Mouse (Mus musculus) T-helper 17 cell (primary cell): Measurements from ENCODE around the gene Fbxl3.

Experiments used
- in situ Hi-C, 2 experiments: fragments of 300-600 bp; cut with MboI, MseI; formaldehyde crosslinking; loops; 1 replicate in 1 of 2; 2 replicates in 1 of 2; pipeline ENCODE4 v1.15.1; 2025; ENCODE audit warnings: high pct_unique_total_duplicates in 2 of 2

Fbxl3 gene

DNA sequence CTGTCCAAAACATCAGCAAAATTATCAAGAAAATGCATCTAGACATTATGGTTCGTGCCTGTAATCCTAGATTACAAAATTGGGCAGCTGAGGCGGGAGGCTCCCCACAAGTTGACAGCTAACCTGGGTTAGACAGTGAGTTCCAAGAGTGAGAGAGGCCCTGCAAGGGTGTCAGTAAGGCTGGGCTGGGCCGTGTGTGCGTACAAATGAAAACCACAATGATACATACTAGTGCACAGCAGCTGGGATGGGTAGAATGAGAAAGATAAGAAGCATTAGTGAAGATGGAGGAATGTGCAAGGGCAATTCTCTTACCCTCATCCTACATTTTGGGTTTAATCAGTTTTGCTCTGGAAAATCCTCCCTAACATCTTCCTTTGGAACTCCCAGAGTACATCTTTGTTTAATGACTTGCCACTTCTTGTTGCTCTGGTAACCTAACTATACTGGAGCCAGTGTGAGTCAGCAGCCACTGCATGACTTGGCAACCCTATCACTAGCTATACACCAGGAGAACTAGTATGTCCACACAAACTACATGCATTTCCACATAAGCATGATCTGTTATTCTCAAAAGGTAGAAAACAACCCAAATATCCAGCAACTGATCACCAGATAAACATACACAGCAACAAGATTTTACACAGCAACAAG is 12.6 kb downstream of the Fbxl3 start:
- in situ Hi-C loops: loop anchor here in 1 of 2 experiments (25.0 kb wide), 2 partner anchors 576 to 1401 kb away; partner anchors contain the start of gene Slain1

DNA sequence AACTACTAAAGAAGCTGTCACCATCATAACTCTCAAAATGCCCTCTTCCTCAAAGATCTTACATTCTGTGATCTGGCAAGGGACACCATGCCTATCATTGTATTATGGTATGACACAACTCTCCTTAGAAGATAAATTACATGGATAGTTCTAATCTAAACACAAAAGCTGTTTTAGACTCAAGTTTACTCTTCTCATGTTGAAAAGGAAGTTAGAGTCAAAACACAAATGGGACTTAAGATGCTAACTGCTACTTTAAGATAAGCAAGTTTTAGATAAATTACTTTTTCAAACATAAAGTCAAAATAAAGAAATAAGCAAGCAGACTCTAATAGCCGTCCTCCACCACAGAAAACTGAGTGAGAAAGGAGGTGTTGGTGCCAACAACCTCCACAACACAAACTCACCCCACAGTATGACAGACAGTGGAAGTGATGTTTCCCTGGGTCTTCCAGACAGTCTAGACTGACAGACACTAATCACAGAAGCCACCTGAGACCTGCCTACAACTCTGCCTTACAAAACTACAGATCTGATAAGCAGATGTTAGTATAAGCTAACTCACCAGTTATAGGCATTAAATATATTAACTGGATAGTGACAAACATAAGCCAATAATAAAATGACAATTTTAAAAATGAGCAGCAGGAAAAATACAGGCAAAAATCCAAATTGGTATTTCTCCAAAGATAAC is 13.4 kb downstream of the Fbxl3 start:
- in situ Hi-C loops: loop anchor here in 1 of 2 experiments (25.0 kb wide), 2 partner anchors 576 to 1401 kb away; partner anchors contain the start of gene Slain1

DNA sequence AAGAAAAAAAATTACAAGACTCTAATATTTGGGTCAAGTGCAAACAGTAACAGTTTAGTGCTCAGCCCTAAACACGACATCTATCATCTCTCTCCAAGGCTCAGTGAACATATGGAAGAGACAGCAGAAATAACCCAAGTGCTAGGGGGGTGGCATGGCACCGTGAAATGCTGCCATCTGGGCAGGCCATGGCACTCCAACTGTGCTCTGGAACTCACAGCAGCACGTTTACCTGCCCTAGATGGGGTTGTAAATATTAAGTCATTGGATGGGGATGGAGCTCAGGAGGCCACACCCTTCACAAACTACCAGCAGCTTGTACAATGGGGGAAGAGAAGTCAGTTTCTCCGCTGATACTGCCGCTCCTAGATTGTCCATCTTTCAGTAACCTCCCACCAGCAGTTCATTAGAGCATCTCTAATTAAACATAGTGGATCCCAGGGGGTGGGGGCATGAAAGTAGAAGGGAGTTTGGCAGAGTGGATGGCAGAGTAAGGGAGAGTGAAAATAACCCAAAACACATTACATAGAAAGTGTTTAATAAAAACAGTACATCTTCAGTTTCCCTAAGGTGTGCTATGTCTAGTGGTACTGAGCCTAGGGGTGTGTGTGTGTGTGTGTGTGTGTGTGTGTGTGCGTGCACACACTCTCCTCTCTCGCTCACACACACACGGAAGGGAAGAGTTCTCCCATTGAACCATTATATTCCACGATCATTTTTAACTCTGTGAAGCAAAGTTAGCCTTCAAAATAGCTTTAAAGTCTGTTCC is 20.0 kb downstream of the Fbxl3 start:
- in situ Hi-C loops: loop anchor here in 1 of 2 experiments (25.0 kb wide), 2 partner anchors 583 to 1408 kb away; partner anchors contain the start of gene Slain1

DNA sequence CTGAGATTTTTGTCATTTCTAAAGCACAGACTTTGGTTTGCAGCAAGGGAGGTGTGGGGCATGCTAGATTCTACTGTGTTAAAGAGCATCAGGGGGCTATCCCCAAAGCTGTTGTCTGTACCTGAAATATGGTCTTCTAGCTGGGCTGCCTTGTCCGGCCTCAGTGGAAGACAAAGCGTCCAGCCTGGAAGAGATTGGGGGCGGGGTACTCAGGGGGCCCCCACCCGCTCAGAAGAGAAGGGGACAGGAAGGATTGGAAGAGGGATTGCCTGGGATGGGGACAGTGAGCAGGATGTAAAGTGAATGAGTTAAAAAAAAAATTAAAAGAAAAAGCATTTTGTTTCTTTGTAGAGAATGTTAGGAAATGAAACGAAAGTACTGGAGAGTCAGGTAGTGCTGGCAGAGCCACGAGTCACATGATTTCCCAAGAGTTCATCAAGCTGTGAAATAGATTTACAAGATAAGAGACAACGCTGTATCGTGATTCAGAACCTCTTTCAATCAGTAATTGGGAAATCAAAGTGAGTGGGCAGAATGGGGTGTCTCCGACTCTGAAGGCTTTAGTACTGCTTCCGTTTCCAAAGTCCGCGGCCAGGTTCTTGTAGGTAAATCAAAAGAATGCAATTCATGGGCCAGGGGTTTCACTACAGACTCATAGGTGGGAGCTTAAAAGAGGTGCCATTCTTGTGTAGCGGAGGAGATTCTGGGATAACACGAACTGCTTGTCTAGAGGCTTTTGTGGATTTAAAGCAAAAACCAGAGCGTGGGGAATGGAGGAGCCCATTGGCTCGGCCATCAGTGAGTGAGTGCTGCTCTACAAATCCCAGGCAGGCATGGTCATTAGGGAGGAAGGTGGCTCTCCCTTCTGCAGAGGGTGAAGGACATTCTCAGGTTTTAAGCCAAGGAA is 21.1 kb downstream of the Fbxl3 start:
- in situ Hi-C loops: loop anchor here in 1 of 2 experiments (25.0 kb wide), 2 partner anchors 584 to 1409 kb away; partner anchors contain the start of gene Slain1

DNA sequence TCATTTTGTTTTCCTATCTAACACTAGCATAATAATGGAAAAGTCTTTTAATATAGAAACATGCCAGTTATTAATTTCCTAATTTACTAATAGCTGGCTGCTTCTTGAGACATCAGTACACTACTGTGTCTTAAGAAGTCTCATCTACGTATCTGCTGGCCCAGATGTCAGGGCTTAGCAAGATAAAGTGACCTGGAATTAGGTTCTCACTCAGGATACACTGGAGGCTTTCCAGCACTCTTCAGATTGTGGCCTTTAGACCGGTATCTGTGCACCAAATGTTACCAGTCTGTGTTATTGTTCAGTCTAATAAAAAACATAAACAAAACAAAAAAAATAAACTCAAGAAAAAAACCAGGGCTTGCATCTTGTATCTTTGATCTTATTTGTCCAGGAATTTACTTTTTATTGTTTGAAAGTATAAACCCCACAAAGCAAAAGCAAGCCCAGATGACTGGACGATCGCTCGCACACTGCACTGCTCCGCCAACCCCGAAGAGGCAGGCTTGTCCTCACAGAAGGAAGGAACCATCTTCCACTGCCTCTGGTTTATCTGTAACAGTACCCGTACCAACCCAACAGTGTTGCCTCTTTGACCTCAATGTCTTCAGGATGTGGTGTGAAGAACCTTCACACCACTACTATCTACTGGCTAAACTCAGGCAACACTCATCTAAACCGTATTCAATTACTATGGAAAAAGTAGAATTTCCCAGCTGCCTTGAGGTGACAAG is 21.9 kb downstream of the Fbxl3 start:
- in situ Hi-C loops: loop anchor here in 1 of 2 experiments (25.0 kb wide), 2 partner anchors 585 to 1410 kb away; partner anchors contain the start of gene Slain1

DNA sequence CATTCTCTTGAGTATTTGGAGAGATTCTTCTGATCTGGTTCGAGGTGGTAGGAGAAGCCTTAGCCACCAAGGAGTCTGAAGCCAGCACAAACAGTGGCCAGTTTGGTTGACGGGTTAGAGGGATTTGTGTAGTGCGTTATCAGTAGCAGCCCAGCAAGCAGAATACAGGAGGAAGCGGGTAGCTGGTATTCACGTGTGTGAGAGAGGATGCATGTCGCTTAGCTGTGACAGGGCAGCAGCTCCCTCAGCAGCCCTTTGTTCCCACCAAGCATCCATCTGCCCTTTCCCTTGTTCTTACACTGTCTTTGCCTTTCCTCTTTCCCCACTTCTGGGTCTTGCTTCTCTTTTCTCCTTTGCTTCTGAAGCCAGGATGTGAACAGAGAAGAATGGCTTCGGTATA is 24.2 kb downstream of the Fbxl3 start:
- in situ Hi-C loops: loop anchor here in 1 of 2 experiments (25.0 kb wide), 2 partner anchors 587 to 1412 kb away; partner anchors contain the start of gene Slain1

DNA sequence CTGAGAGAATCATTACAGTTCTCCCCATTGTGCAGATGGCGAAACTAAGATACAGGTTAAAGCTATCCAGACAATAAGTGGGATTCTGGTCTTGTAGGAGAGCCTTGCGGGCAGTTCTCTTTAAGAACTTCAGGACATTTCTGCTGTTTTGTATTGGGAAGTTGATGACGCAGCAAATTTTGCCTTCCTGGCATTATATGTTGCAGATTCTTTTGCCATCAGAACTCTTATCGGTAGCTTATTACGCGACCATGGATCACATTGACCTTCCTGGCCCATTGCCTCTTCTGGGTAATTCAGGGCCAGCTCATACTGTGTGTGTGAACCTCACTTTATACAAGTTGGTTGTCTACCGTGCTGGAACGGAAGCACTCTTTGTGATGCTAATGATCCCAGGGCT is 25.5 kb downstream of the Fbxl3 start:
- in situ Hi-C loops: loop anchor here in 1 of 2 experiments (5.0 kb wide), 1 partner anchor 463 kb away; no protein-coding TSS in a partner anchor

DNA sequence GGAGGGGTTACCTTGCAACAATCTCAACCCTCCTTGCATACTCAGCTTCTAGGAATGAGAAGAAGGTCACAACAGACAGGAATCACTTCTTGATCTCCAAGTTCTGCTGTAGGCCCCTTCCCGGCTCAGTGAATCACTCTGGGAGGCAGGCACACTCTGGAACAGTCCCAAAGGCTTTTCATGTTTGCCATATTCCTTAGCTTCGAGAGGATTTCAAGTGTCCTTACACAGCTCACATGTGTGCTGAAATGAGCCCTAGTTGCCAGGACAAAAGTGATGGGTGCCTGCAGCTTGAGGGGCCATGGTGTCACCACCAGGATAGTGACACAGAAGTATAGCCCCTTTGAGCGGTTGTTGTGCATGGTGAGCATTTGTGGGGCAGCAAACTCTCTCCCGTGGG is 26.6 kb downstream of the Fbxl3 start:
- in situ Hi-C loops: loop anchor here in 1 of 2 experiments (5.0 kb wide), 1 partner anchor 465 kb away; no protein-coding TSS in a partner anchor

DNA sequence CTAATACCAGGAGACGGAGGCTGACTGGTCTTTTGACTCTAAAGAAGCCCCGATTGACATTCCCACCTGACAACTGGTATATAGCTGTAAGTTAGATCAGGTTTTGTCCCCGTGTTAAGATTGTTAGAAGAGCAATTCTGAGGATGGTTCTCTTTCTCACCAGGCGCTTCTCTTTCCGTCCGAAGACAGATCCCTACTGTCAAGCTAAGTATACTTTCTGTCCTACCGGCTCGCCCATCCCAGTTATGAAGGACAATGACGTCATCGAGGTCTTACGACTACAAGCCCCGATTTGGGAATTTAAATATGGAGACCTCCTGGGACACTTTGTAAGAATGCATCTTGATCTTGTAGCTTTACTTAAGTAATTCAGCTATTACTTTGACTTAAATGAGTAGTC is 27.9 kb downstream of the Fbxl3 start:
- in situ Hi-C loops: loop anchor here in 1 of 2 experiments (5.0 kb wide), 1 partner anchor 466 kb away; no protein-coding TSS in a partner anchor

DNA sequence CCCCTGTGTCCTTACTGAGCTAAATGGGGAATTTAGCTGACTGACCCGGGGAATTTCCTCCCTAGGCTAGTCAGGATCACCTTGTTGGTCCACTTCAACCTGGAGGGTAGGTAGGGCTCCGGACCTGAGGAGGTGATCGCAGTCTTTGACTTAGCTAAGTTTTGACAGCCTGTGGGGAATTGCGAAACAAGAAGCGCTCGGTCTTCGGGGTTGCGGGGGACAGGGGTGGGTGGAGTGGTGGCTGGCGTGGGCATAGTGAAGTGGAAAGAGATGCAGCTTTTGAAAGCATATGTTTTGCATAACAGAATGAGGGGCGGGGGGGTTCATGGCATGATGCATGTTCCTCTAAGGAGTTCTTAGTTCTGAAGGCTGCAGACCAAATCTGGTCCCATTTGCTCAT is 28.6 kb downstream of the Fbxl3 start:
- in situ Hi-C loops: loop anchor here in 1 of 2 experiments (5.0 kb wide), 1 partner anchor 467 kb away; no protein-coding TSS in a partner anchor

DNA sequence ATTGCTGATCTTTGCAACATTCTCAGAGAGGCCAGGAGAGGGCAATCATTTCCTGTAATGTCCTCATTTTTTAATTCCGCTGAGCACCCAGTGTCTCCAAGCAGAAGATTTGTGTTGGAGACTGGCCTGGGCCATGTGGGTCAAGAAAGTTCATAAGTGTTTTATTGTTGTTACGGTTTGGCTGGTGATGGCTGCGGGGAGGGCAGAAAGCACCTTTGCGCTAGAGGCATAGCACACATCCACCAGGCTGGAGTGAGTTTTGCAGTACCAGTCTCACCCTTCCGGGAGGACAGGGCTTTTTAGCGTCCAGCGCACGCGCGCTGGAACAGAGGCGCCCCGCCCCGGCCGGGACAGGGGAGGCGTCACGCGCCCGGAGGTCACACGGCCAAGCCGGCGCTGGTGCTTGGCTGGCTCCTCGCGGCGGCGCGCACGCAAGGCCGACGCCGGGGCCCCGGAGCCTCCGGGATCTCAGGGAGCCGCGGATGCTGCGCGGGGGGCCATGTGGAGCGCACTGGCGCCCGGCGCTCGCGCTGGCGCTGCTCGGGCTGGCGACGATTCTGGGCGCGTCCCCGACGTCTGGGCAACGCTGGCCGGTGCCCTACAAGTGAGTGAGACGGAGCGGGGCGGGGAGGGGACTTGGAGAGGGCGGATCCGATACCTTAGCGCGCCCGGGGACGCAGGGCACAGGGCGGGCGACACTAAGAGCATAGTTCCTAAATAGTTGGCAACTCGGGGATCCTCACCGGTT is 29.3 kb downstream of the Fbxl3 start, which contains the start of gene Cln5:
Cln5 (plus strand) TSS at position 353 of the 748 bp plus-strand sequence.
- in situ Hi-C loops: loop anchor here (5.0 kb wide), 2 partner anchors 462 to 467 kb away; no protein-coding TSS in a partner anchor

DNA sequence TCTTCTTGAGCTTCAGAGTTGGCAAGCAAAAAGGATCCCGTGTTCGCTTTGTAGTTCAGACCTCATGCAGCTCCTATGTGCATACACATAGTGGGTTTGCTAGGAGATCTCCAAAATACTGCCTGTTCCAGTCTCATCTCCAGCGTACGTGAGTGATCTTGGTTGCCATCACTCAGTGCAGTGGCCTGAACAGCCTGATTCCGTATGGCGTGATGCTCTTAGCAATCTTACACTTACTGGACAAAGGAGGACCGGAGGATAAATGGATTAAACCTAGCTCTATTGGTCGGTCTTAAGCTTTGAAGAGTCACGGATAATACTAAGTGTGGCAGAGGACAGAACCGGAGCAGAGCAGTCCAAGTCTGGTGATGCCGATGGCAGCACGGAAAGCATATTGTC is 29.9 kb downstream of the Fbxl3 start:
- in situ Hi-C loops: loop anchor here in 1 of 2 experiments (5.0 kb wide), 1 partner anchor 463 kb away; no protein-coding TSS in a partner anchor

DNA sequence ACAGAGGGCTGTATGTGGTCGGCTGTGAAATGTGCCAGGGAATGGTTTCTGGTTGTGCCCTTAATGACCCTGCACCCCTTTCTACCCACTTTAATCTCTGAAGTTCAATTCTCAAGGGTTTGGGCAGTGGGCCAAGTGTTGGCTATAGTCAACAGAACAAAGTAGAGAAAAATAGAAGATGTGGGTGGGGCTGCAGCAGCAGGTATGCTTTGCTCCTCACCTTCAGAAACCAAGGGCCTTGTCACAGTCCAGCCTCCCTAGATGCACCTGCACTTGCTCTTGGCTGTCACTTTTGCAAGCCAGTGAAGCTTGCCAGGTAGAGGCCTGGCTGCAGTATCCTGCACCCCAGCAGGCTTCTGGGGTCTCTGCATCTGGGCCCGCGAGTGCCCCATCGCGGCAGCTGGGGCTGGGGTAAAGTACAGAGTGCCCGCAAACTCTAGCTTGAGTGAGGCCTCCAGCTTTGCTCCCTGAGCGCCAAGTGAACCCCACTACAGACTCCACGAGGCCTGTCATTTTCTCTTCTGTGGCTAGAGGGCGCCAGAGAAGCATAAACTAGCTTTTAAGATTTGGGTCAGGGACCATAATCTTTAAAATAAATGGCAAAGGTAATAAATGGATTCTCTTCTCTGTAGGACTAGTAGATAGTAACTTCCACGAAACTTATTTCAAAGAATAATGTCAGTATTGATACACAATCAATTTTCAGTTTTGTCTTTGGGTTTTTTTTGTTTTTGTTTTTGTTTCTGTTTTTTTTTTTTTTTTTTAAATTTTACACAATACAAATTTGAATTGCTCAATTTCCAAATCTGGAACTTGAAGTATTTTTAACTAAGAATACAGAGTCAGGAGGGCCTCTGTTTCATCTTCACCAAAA is 33.8 kb downstream of the Fbxl3 start:
- in situ Hi-C loops: loop anchor here in 1 of 2 experiments (5.0 kb wide), 1 partner anchor 467 kb away; no protein-coding TSS in a partner anchor

DNA sequence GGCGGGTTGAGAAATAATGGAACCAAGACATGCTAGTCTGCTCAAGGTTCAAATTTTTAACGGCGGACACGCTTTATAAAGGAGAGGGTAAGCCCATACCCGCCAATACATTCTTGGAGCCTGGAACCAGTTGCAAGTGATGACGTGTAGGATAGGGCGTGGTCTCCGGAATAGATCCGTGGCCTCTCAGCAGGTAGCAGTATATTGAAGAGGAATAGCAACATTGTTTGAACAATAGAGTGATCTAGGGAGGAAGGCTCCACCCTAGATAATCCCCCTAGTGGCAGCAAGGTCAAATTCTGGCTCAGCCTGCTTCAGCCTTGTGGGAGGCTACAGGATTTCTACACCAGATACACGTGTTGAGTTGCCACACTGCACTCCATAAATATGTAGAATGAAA is 39.9 kb downstream of the Fbxl3 start:
- in situ Hi-C loops: no loop called here

DNA sequence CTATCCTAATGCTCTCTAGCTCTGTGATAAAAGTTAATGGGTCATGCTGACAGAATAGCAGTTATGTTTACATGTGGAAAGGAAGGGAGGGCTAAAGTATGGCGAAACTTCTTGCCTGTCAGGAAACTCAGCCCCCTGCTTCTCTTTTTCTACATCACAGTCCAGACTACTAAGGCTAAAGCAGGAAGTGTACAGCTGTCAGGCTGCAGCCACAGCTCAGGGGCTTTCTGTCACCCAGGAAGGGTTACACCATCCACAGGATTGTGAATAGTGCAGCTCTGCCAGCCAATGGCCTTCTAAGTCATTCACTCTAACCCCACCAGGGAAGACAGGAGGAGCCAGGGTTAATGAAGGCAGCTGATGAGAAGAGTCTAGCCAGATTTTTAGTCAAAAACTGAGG is 40.4 kb downstream of the Fbxl3 start:
- in situ Hi-C loops: no loop called here

DNA sequence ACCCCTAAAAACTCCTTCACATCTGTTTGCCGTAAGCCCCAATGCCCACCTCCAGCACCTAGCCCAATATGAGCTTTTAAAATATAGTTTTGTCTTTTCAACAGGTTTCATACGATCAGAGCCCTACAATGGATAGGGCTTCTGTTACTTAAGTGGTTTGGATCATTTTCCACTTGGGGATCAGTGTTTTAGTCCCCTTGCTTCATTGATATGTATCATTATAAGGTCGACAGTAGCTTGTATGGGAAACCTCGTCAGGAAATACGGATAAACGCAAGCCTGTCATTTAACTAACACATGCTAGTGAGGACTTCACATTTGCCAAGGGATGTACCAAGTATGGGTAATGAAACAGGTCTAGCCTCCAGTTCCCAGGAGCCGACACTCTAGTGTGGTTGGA is 42.8 kb downstream of the Fbxl3 start:
- in situ Hi-C loops: no loop called here

DNA sequence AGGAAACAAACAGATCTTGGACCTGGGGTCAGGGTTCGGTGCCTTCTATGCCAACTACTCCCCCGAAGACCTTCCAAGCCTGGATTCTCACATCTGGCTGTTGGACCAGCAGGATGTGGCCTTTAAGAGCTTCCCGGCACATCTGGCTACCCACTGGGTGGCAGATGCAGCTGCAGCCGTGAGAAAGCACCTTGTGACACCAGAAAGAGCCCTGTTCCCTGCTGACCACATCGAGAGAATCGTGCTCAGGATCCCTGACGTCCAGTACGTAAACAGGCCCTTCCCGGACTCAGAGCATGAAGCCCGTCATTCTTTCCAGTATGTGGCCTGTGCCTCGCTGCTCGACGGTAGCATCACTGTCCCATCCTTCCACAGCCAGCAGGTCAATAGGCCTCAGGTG is 44.6 kb downstream of the Fbxl3 start:
- in situ Hi-C loops: loop anchor here in 1 of 2 experiments (5.0 kb wide), 1 partner anchor 42 kb away; no protein-coding TSS in a partner anchor
